Mouse (Mus musculus): ENCODE measurements around the gene Rrp1. TPM values are rescaled to one million over a fixed set of nuclear protein-coding genes. Genes with fewer than 3 reads are reported as not detected.
"Not testable (repeated sequence)": the region's sequence is repeated elsewhere in the genome, so short reads cannot be mapped to it uniquely, and the experiment has no call there.

Rrp1 gene
- polyA plus RNA-seq, 1 experiment from 2014 or later, result 213 TPM

DNA sequence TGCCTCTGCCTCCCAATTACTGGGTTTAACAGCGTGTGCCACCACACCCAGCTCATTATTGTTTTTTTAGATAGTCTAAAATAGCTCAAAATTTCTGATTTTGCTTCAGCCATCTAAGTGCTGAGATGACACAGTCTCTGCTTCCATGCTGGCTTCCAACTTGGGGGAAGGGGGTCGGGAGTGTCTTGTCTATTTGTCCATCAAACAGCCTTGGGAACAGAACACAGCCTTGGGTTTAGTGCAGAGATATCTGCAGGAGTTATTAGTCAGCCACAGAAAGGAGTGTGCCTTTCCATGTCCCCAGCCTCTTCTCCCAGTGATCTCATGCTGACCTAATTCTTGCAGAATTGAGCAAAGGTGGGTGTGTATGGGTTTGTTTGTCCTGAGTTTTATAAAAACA is 5.9 kb upstream of the Rrp1 start:
- WGBS, result 78% methylated on average over 2 of the region's 2 CpGs
- Histone ChIP-seq H3K9me3 (ENCODE audit: control insufficient read depth, low read depth, low read length) (no peaks in the 10 kb centered on the region), H3K9ac (replicated peaks; ENCODE audit: low read depth, low read length) (no peak overlapping the region), H3K36me3 (ENCODE audit: control insufficient read depth, insufficient read depth, low read length) (no peaks in the 10 kb centered on the region), H3K4me2 (replicated peaks; ENCODE audit: low read depth, low read length) (no peak overlapping the region), H3K4me1 (ENCODE audit: control insufficient read depth, insufficient read depth, low read length) (no peaks in the 10 kb centered on the region), H3K4me3 (ENCODE audit: low read depth, low read length) (no peak overlapping the region), H3K27me3 (ENCODE audit: control insufficient read depth, insufficient read depth, low read length) (no peaks in the 10 kb centered on the region), H3K27ac (ENCODE audit: low read length) (no peak overlapping the region)
- no peak for ATAC-seq (ENCODE audit: insufficient number of reproducible peaks, insufficient read depth, low FRiP score, low read depth)

DNA sequence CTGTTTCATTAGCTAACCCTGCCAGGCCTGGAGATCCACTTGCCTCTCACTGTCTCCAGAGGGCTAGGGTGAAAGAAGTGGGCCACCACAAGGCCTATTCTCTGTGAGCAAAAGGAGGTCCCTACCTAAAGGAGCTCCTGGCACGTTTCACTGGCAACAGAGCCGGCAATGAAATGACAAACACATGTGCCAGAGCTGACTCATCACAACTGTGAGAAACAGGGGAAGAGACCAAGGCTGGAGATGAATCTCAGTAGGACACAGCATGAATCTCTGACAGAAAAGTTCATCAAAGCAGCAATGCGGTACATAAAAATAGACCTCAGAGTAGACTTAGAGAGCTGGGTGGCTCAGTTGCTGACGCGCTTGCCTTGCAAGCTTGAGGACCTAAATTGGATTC is 5.0 kb upstream of the Rrp1 start:
- WGBS, result 63% methylated on average over 5 of the region's 5 CpGs
- no peaks in the 10 kb centered on the region for H3K27me3 ChIP-seq (ENCODE audit: control insufficient read depth, insufficient read depth, low read length)
- no peak overlapping the region for H3K27ac ChIP-seq (ENCODE audit: low read length)
- ATAC-seq (ENCODE audit: insufficient number of reproducible peaks, insufficient read depth, low FRiP score, low read depth), result no peak
- H3K4me1 ChIP-seq (ENCODE audit: control insufficient read depth, insufficient read depth, low read length), result peaks cover 4% of the 10 kb centered on the region; the same call in 1 of the 2 replicates
- H3K4me2 ChIP-seq (replicated peaks; ENCODE audit: low read depth, low read length), result no peak overlapping the region
- H3K9ac ChIP-seq (replicated peaks; ENCODE audit: low read depth, low read length), result no peak overlapping the region
- H3K9me3 ChIP-seq (ENCODE audit: control insufficient read depth, low read depth, low read length), result no peaks in the 10 kb centered on the region
- H3K4me3 ChIP-seq (ENCODE audit: low read depth, low read length), result no peak overlapping the region
- H3K36me3 ChIP-seq (ENCODE audit: control insufficient read depth, insufficient read depth, low read length), result no peaks in the 10 kb centered on the region

DNA sequence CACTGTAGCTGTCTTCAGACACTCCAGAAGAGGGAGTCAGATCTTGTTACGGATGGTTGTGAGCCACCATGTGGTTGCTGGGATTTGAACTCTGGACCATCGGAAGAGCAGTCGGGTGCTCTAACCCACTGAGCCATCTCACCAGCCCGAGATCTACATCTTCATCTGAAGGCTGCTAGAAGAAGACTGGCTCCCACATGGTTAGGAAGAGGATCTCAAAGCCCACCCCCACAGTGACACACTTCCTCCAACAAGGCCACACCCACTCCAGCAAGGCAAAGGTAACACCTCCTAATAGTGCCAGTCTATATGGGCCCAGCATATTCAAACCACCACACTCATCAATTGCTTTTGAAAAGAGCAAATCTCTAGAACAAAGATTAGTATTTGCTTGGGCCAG is 2.1 kb upstream of the Rrp1 start:
- H3K27me3 ChIP-seq (ENCODE audit: control insufficient read depth, insufficient read depth, low read length); H3K4me3 ChIP-seq (ENCODE audit: low read depth, low read length); H3K27ac ChIP-seq (ENCODE audit: low read length); ATAC-seq (ENCODE audit: insufficient number of reproducible peaks, insufficient read depth, low FRiP score, low read depth); H3K9me3 ChIP-seq (ENCODE audit: control insufficient read depth, low read depth, low read length); H3K9ac ChIP-seq (replicated peaks; ENCODE audit: low read depth, low read length); H3K36me3 ChIP-seq (ENCODE audit: control insufficient read depth, insufficient read depth, low read length); H3K4me2 ChIP-seq (replicated peaks; ENCODE audit: low read depth, low read length); H3K4me1 ChIP-seq (ENCODE audit: control insufficient read depth, insufficient read depth, low read length): not testable (repeated sequence)
- WGBS, result 92% methylated on average over 3 of the region's 4 CpGs

DNA sequence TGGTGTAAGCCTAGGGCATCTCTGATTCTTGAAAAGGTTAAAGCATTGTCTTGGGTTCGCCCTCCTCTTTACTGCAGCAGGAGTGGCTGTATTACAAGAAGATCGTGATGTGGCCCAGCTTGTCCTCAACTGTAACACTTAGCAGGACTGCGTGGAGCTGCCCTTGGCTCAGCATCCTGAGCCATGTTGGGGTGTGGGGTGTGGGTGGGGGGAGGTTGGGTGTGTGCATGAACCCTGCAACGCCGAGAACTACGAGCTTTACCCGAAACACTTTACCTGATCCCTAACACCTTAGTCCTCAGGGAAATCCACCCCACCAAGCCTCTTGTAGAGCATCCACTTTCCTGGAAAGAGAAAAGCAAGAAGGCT is 293 bp upstream of the Rrp1 start:
- ATAC-seq (ENCODE audit: insufficient number of reproducible peaks, insufficient read depth, low FRiP score, low read depth), result peak; percentile 40; the same call in 1 of the 2 replicates
- peaks cover 26% of the 10 kb centered on the region for H3K36me3 ChIP-seq (ENCODE audit: control insufficient read depth, insufficient read depth, low read length)
- H3K4me3 ChIP-seq (ENCODE audit: low read depth, low read length), result peak overlapping the region; percentile 95
- H3K9me3 ChIP-seq (ENCODE audit: control insufficient read depth, low read depth, low read length), result no peaks in the 10 kb centered on the region
- peaks cover 8% of the 10 kb centered on the region; the same call in 1 of the 2 replicates for H3K4me1 ChIP-seq (ENCODE audit: control insufficient read depth, insufficient read depth, low read length)
- H3K4me2 ChIP-seq (replicated peaks; ENCODE audit: low read depth, low read length), result peak overlapping the region; percentile 82
- no peaks in the 10 kb centered on the region for H3K27me3 ChIP-seq (ENCODE audit: control insufficient read depth, insufficient read depth, low read length)
- 39% methylated on average over 7 of the region's 7 CpGs for WGBS
- 0 out of 2 replicates have a peak overlapping the region, but pooled peaks have one; percentile 86 for H3K27ac ChIP-seq (ENCODE audit: low read length)
- H3K9ac ChIP-seq (replicated peaks; ENCODE audit: low read depth, low read length), result 0 out of 2 replicates have a peak overlapping the region, but pooled peaks have one; percentile 90

DNA sequence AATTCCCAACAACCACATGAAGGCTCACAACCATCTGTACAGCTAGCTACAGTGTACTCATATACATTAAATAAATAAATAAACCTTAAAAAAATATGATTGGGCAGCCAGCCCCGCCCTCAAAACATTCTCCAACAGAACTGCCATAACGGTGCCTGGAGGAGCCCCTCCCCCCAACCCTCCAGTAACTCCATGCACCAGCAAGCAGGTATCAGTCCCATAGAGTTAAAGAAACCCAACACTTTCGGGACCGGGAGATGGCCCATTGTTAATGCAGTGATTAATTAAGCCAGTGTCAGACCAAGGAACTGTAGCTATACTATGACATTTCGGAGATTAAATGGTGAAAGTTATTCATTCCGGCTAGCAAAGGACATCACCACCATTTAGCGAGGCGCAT is 992 bp downstream of the Rrp1 start:
- ATAC-seq (ENCODE audit: insufficient number of reproducible peaks, insufficient read depth, low FRiP score, low read depth), result no peak

DNA sequence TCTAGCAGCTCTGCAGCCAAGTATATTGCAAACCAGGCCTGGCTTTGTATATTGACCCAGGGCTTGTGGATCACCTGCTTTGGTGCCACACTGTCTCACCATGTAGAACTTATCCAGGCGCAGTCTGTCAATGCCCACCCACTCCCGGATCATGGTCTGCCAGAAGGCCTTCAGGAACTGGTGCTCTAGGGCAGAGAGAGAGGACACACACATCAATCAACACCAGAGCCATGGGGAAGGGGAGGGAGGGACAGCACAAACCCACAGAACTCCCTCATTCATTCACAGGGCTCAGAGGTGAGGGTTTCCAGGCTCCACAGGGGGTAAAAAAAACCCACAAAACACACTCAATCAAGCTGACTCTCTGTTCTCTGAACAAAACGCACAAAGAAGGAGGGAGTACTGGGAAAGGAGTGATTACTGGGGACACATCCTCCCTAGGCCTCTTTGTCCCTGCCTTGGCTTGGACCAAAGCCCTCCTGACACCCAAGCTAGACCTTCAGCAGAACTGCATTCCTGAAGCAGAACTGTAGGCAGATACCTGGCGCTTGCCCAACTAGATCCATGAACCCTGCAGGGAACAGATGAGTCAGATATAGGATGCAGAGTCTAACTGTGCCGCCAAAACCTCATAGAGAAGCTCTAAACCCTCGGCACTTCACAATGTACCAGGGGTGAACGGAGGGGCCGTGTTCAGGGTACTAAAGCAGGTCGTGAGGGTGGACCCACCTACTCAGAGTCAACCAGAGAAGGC is 3.6 kb downstream of the Rrp1 start:
- H3K4me2 ChIP-seq (replicated peaks; ENCODE audit: low read depth, low read length), result no peak overlapping the region
- H3K9ac ChIP-seq (replicated peaks; ENCODE audit: low read depth, low read length), result no peak overlapping the region
- no peaks in the 10 kb centered on the region for H3K27me3 ChIP-seq (ENCODE audit: control insufficient read depth, insufficient read depth, low read length)
- H3K4me3 ChIP-seq (ENCODE audit: low read depth, low read length), result no peak overlapping the region
- peaks cover 8% of the 10 kb centered on the region; the same call in 1 of the 2 replicates for H3K4me1 ChIP-seq (ENCODE audit: control insufficient read depth, insufficient read depth, low read length)
- ATAC-seq (ENCODE audit: insufficient number of reproducible peaks, insufficient read depth, low FRiP score, low read depth), result no peak
- H3K27ac ChIP-seq (ENCODE audit: low read length), result no peak overlapping the region
- WGBS, result 84% methylated on average over 9 of the region's 9 CpGs
- H3K9me3 ChIP-seq (ENCODE audit: control insufficient read depth, low read depth, low read length), result no peaks in the 10 kb centered on the region
- peaks cover 61% of the 10 kb centered on the region for H3K36me3 ChIP-seq (ENCODE audit: control insufficient read depth, insufficient read depth, low read length)

More for the DNA sequence above, 992 bp downstream of the Rrp1 start:
- Histone ChIP-seq H3K9me3 (ENCODE audit: control insufficient read depth, low read depth, low read length) (no peaks in the 10 kb centered on the region), H3K36me3 (ENCODE audit: control insufficient read depth, insufficient read depth, low read length) (peaks cover 38% of the 10 kb centered on the region), H3K4me3 (ENCODE audit: low read depth, low read length) (peak overlapping the region; percentile 95), H3K27ac (ENCODE audit: low read length) (no peak overlapping the region), H3K9ac (replicated peaks; ENCODE audit: low read depth, low read length) (peak overlapping the region; percentile 90), H3K4me1 (ENCODE audit: control insufficient read depth, insufficient read depth, low read length) (peaks cover 8% of the 10 kb centered on the region; the same call in 1 of the 2 replicates), H3K4me2 (replicated peaks; ENCODE audit: low read depth, low read length) (peak overlapping the region; percentile 82), H3K27me3 (ENCODE audit: control insufficient read depth, insufficient read depth, low read length) (no peaks in the 10 kb centered on the region)
- WGBS, result 12% methylated on average over 8 of the region's 8 CpGs

DNA sequence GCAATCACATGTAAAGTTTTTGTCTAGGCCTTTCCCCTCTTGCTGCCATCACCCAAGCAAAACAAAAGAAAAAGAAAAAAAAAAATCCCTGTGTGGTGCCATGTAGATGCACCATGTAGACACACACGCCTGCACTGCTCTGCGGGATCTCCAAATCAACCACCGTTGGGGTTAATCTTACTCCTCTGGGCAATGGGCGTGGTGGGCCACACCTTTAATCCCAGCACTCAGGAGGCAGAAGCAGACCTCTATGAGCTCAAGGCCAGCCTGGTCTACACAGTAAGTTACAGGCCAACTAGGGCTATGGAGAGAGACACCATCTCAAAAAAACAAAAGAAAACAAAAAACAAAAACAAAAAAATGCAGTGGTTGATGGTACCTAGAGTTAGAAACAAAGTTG is 5.7 kb downstream of the Rrp1 start:
- Histone ChIP-seq H3K9me3 (ENCODE audit: control insufficient read depth, low read depth, low read length) (no peaks in the 10 kb centered on the region), H3K27ac (ENCODE audit: low read length) (no peak overlapping the region), H3K36me3 (ENCODE audit: control insufficient read depth, insufficient read depth, low read length) (peaks cover 81% of the 10 kb centered on the region), H3K4me1 (ENCODE audit: control insufficient read depth, insufficient read depth, low read length) (0 out of 2 replicates have a peak, but pooled peaks cover 5% of the 10 kb centered on the region), H3K9ac (replicated peaks; ENCODE audit: low read depth, low read length) (no peak overlapping the region), H3K4me3 (ENCODE audit: low read depth, low read length) (no peak overlapping the region), H3K4me2 (replicated peaks; ENCODE audit: low read depth, low read length) (no peak overlapping the region), H3K27me3 (ENCODE audit: control insufficient read depth, insufficient read depth, low read length) (no peaks in the 10 kb centered on the region)
- no peak for ATAC-seq (ENCODE audit: insufficient number of reproducible peaks, insufficient read depth, low FRiP score, low read depth)
- 92% methylated on average over 4 of the region's 4 CpGs for WGBS

DNA sequence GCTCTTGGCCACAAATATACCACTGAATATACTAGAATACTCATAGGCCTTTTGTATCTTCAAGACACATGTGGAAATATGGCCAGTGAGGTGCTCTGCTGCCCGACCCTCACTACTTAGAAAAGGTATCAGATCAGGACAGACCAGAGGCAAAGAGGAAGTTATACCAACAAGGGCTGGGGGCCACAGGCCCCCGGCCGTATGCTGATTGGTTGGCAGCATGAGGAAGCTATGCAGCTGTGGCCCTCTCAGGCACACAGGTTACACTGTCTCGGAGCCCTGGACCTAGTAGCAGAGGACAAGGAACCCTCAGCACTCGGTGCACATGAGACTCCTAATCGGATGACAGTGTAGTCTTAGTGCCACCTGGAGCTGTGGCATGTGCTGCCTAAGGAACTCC is 6.7 kb downstream of the Rrp1 start:
- Histone ChIP-seq H3K9ac (replicated peaks; ENCODE audit: low read depth, low read length) (no peak overlapping the region), H3K4me1 (ENCODE audit: control insufficient read depth, insufficient read depth, low read length) (no peaks in the 10 kb centered on the region), H3K27me3 (ENCODE audit: control insufficient read depth, insufficient read depth, low read length) (no peaks in the 10 kb centered on the region), H3K9me3 (ENCODE audit: control insufficient read depth, low read depth, low read length) (no peaks in the 10 kb centered on the region), H3K36me3 (ENCODE audit: control insufficient read depth, insufficient read depth, low read length) (peaks cover 90% of the 10 kb centered on the region), H3K4me3 (ENCODE audit: low read depth, low read length) (no peak overlapping the region), H3K27ac (ENCODE audit: low read length) (no peak overlapping the region), H3K4me2 (replicated peaks; ENCODE audit: low read depth, low read length) (no peak overlapping the region)
- no peak for ATAC-seq (ENCODE audit: insufficient number of reproducible peaks, insufficient read depth, low FRiP score, low read depth)
- WGBS, result 89% methylated on average over 6 of the region's 6 CpGs
